Mouse (Mus musculus): ENCODE data around the gene Slc37a1.
"Not testable (repeated sequence)": the region's sequence is repeated elsewhere in the genome, so short reads cannot be mapped to it uniquely, and the experiment has no call there.

Slc37a1 gene

DNA sequence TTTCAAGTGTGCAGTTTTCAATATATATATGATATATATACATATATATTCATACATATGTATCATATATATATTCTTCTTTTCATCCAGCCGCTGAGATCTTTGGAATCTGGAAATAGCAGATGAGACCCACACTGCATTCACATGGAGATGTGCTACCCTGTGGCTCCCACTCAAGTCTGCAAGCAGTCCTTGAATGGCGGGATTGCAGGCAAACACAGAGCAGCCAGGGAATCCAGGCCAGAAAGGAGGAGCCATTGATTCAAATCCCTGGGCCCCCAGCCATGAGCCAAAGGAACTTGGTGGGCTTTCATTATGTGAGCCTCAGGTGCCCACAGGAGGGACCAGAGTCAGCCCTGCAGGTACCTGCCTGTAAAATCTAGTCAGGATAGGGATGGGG, 66.7 kb downstream of the Slc37a1 start:
- no peak for DNase-seq (ENCODE audit: low spot score)

DNA sequence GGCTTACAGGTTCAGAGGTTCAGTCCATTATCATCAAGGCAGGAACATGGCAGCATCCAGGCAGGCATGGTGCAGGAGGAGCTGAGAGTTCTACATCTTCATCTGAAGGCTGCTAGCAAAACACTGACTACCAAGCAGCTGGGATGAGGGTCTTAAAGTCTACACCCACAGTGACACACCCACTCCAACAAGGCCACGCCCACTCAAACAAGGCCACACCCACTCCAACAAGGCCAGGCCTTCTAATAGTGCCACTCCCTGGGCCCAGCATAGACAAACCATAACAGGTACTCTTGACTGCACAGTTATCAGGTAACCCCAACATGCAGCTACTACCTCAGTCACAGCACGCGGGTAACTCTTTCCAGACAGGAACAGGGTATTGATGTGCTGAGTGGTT, 68.1 kb downstream of the Slc37a1 start:
- DNase-seq (ENCODE audit: low spot score), result not testable (repeated sequence)

DNA sequence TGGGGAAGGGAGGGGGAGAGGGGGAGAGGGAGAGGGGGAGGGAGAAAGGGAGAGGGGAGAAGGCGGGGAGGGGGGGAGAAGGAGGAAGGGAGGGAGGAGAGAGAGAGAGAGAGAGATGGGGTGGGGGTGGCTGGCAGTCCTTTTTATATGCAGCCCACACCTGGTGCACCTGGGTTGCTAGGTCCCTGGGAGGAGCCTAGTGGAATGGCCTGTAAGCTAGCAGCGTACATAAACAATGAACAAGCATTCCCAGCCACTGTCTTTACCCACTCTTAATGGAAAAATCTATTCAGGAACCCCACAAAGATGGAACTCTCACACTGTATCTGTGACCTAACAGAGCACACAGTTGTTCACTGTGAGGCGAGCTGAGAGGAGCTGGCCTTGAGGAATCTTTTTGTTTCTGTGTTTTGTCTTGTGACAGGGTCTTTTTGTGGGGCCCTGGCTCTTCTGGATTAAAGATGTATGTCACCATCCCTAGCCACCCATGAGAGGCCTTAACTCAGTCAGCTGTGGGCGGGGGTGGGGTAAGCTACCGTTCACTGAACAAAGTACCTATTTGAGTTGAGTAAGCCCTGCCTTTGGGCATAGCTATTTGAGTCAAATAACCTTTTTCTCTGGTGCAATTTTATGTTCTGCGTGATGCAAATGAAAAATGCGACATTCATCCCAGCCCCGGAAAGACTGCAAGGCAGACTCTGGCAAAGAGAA, 69.4 kb downstream of the Slc37a1 start:
- no peak for DNase-seq (ENCODE audit: low spot score)

DNA sequence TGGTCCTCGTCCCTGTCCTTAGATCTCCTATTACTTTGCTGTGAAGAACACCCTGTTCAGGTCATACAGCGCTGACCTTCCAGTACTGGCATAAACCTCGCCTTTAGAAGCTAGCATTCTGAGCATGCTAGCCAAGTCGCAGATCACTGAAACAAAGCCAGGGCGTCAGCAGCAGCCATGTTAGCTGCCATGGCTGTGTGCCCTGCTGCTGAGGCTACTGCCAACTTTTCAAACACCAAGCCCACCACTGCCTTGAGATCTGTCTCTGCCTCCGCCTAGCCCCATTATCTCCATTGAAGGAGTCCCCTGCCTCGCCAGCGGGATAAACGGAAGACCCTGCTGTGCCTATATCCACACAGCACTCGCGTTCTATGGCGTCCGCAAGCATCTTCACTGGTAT, 74.0 kb downstream of the Slc37a1 start:
- DNase-seq (ENCODE audit: low spot score), result no peak

DNA sequence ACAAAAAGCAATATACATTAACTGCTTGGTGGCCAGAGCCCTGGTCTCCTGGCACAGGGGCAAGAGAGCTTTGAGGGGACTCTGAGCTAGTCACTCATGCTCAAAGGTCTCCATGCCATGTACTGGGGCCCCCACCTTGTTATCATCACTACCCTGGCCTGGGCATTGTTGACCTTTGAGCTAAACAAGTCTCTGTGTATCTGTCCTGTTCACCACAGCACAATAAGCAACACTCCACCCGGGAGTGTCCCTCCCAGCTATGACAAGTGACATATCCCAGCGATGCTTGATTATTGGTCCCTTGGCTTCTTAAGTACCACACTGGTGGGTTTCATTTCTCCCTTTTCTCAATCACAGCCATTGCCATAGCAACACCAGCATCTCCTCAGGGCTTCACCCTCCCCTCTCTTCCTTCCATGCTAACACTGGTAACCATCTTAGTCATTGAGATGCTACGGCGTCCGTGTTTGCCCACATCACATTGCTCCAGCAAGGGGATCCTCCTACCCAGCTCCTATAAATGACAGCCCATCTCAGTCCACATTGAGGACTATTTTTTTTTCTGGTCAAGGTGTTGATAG, 79.1 kb downstream of the Slc37a1 start:
- DNase-seq (ENCODE audit: low spot score), result no peak

DNA sequence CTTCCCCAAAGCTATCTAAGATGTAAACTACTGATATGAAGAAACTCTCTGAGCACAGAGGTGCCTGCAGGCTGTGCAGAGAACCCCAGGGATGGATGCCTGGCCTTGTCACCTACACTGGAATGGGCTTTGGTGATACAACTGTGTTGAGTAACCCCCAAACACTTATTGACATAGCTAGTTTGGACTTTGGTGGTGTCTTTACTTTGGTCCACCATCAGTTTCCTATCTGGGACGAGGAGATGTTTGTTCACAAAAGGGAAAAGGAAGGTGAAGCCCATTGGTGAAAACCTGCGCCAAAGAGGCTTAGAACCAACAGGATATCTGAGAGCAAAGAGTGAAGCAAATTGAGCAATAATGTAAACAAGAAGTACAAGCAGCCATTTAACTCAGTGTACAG, 83.6 kb downstream of the Slc37a1 start:
- DNase-seq (ENCODE audit: low spot score), result no peak

DNA sequence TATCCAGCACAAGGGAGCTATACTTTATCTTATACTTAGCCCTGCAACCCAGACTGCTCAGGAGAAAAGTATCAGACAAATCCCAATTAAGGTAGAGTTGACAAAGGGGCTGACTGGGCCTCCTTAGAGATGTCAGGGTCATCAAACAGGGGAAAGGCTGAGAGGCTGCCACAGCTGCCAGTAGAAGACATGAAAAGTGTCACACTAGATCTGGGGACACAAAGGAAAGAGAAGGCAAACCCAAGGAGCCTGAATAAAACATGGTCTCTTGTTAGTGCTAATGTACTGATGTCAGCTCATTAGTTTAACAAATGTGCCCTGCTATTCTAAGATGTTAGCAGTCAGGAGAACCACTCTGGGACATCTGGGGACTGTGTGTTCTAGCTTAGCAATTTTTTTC, 84.3 kb downstream of the Slc37a1 start:
- DNase-seq (ENCODE audit: low spot score), result no peak

DNA sequence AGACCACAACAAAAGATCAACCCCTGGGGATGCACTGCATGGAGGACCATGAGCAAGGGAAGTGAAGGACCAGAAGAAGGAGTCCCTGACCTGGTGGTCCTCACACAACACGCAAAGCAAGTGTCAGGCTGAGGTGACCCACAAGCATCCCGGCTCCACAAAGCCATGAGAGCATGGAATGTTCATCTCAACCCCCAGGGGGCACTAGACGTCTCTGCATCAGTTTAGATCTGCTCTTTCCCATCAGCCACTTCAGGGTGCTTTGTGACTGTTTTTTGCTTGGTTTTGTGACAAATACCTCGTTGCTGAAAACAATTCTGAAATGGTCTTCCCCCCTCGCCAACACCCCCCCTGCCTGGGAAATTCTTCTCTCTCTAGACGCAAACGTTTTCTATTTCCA, 91.4 kb downstream of the Slc37a1 start:
- DNase-seq (ENCODE audit: low spot score), result peak; percentile 73

DNA sequence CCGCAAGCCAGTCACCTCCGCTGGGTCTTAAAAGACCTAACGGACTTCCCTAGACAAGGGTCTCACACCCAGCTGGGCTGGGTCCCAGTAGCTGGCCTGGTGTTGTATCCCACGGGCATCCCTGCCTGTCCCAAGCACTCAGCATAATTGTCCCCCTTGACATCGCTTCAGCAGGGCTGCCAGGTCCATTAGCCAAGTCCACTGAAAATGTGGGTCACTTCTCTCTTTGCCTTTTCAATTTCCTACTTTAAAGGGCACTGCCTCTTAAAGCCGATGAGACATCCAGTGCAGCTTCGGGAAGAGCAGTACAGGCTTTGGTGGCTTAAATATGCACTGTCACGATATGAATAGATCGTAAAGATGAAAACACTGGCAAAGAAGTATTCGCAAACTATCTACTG, 91.8 kb downstream of the Slc37a1 start:
- no peak for DNase-seq (ENCODE audit: low spot score)

DNA sequence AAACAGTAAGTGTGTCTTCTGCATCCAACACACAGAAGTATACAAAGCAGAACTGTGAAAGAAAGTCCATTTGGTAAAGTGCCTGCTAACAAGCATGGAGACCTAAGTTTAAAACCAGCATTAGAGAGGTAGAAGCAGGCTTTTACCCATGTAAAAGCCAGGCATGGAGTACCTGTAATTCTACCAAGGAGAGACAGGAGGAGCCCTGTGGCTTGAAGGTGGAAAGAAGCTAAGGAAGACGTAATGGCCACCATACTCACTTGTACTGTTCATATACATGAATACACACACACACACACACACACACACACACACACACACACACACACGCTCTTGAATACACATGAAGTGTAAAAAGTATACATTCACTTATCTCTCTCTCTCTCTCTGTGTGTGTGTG, 92.5 kb downstream of the Slc37a1 start:
- no peak for DNase-seq (ENCODE audit: low spot score)

DNA sequence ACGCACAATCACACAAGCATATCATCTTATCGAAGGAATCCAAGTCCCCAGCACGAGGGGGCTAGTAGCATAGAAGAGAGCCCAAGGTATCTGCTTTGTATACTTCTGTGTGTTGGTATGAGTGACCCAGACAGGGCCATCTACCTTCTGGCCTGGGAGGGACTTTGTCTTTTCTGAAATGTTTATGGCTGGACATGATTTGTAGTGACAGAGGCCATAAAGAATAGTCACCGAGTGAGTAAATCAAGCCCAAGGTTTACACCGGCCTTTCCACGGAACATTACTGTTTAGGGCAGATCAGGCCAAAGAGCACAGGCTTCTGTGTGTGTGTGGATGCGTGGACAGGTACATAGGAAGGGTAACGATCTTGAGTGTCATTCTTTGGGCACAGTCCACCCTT, 93.3 kb downstream of the Slc37a1 start:
- DNase-seq (ENCODE audit: low spot score), result no peak

DNA sequence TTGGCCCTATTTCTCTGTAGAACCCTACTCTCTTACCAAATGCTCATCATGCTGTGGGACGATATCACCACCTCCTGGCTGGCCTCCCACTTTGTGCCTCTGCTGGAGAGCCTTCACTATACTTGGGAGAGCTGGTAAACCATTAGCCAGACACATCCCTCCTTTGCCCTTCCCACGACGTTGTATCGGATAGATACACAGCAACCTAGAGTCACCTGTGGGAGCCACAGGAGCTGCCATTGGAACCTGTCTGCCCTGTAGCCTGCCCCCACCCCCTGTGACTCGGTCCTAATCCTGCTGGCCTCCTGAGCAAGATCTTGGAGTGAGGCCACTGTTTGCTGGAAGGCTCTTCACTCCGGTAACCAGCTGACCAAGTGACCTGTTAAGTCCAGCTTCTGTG, 96.7 kb downstream of the Slc37a1 start:
- DNase-seq (ENCODE audit: low spot score), result no peak

DNA sequence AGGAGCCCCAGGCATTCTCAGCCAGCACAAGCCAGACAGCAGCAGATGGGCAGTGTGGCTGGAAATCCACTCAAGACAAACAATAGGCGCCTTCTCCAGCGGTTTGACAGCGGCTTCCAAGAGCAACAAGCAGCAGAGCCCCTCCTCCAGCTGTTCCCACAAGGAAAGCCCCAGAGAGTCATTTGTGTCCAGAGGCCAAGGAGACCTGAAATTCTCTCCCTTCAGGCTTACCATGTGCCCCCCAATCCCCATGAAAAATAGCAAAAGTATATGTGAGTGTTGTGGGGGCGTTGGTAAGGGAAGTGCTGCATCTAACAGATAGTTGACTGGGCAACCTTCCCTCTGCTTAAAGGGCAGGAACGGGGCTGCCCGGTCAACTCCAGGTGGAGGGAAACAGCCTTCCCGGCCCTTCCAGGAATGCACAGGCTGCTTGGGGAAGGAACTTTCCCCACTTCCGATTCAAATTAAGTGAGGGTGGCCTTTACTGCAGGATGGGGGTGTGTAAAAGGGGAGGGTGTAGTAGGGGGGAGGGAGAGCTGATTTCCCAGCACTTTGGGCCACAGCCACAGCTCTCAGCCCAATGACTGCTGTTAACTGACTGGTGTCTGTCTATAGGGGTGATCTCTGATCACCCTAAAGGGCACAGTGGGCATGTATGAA, 98.5 kb downstream of the Slc37a1 start:
- no peak for DNase-seq (ENCODE audit: low spot score)

DNA sequence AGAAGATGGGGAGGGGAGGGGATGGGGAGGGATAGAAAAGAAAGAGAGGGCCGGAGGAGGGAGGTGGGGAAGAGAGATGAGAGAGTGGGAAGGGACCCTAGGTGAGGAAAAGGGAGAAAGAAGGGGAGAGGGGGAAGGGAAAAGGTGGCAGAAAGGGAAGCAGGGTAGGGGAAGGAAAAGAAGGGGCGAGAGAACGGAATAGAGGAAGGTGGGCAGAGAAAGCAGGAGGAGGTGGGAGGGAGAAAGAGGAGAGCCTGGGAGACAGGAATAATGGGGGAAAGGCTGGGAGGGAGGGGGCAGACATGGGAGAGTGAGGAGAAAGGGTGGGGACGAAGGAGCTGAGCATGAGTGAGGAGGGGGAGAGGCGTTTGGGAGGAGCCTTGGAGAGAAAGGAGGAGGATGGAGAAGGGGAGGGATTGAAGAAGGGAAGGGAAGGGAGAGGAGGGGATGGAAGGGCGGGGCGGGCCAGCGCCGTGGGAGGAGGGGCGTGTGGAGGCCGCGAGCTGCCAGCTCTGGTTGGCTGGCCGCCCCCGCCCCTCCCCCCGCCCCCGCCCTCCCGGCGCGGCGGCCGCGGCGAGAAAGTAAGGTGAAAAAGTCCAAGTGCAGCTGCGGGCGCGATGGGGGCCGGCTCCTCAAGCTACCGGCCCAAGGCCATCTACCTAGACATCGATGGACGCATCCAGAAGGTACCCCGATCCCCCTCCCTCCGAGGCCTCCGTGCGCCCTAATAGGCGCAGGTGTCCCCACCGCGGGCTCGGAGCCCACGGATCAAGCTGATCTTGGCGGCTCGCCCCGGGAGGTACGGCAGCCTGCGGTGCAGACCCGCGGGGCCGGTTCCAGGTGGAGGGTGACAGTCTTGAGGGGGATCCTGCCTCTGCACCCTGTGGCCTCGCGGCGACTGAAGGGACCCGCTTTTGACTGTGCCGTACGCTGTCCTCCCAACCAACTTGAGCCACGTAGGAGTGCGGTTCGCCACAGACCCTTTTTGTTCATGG, 99.4 kb downstream of the Slc37a1 start, which contains the start of gene Pde9a:
Pde9a (plus strand) TSS at position 540 of the 995 bp plus-strand sequence.
- DNase-seq (ENCODE audit: low spot score), result peak; percentile 75

DNA sequence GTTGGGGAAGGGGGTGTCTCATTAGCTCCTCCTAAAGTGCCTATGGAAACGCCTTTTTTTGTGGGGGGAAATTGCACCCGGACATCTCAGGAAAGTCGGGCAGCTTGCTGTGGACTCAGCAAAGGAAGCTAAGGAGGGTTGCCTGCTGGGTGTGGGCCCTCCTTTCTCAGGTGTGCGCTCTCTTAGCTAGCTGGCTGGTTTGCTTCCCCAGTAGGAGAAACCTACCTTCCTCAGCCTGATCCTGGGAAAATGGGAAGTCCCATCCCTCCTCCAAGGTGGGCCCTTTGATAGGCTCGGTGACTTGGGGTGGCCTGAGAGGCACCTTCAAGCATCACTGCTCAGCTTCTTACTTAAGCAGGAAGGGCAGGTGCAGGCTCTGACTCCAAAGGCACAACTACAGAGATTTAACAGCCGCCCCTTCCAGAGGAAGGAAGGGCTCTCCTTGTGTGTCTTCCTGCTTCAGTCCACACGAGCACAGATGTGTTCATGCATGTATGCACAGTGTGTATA, 100.2 kb downstream of the Slc37a1 start:
- DNase-seq (ENCODE audit: low spot score), result no peak

DNA sequence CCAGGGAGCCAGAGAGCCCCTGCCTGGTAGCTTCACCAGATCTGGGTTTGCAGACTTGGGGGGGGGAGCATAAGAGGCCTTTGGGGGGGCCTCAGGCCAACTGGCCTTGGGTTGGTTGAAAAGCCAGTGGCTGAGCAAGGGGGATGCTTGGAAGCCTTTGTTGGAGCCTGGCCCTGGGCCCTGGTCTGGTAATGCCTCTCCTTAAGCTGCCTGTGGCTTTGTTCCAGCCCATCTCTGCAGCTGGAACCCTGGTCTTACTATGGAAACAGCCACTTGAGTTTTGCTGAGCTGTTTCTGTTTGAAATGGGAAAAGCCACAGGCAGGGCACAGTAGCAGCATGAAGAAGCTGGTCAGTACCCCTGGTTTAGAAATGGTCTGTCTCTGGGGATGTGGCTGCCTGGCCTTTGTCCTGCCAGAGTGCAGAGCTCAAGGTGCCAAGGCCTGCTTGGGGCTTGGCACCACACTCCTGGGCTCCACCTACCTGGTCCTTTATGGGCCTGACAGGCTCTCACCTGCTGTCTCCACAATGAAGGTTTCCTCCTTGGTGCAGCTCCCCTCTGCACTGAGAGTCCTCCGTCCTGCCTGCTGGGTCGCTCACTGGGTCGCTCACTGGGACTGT, 102.9 kb downstream of the Slc37a1 start:
- no peak for DNase-seq (ENCODE audit: low spot score)

DNA sequence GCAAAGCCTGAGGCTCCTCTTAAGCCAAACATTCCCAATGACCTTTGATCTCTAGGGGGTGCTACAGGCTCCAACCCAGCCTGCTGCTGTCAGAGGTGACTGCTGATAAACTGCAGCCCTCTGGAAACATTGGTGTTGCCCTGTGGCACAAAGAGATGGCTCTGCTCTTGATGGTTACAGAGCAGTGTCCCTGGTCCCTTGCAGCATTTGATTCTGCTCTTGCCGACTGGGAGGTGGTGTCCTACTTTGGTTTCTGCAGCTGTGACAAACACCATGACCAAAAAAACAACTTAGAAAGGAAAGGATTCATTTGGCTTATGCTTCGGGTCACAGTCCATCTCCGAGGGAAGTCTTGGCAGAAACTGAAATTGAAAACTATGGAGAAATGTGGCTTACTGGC, 104.9 kb downstream of the Slc37a1 start:
- DNase-seq (ENCODE audit: low spot score), result no peak

DNA sequence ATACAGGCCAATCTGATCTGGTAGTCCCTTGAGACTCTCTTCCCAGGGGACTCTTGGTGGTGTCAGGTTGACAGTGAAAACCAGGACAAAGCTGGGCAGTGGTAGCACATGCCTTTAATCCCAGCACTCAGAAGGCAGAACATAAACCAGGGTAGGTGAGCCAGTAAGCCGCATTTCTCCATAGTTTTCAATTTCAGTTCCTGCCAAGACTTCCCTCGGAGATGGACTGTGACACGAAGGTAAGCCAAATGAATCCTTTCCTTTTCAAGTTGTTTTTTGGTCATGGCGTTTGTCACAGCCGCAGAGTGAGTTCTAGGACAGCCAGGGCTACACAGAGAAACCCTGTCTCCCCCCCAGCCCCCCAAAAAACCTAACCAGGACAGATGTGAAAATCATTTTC, 105.4 kb downstream of the Slc37a1 start:
- DNase-seq (ENCODE audit: low spot score), result no peak

DNA sequence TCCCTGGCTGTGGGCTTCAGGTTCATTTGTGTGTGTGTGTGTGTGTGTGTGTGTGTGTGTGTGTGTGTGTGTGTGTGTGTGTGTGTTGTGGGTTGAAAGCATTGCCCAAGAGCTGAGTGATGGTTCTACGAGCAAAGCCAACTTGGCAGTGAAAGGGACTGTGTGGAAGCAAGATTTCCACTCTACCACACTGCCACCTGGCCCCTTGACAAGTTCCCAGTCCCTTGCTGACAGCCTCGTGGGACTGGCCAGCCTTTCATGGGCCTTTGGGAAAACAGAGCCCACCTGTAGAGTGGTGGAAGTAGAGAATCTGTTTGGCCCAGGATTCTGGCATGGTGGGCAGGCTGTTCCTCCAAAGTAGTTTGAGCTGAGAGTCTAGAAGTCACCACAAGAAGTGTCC, 107.2 kb downstream of the Slc37a1 start:
- no peak for DNase-seq (ENCODE audit: low spot score)

DNA sequence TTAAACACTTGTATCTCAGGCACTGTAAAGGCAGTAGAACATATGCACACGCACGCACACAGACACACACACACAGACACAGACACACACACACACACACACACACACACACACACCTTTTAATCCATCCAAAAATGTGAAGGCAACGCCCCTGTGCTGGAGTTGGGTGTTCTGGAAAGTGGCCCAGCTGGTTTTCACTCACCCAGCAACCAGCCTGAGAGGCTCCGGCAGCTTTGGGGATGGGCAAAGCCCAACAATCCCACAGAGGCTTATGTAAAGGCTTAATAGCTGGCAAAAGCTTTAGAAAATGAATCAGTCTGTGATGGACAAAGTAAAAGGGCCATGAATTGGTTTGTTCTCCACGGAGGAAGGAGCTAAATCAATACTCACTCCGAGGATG, 113.7 kb downstream of the Slc37a1 start:
- peak; percentile 38 for DNase-seq (ENCODE audit: low spot score)
